In the genomic region with DNA sequence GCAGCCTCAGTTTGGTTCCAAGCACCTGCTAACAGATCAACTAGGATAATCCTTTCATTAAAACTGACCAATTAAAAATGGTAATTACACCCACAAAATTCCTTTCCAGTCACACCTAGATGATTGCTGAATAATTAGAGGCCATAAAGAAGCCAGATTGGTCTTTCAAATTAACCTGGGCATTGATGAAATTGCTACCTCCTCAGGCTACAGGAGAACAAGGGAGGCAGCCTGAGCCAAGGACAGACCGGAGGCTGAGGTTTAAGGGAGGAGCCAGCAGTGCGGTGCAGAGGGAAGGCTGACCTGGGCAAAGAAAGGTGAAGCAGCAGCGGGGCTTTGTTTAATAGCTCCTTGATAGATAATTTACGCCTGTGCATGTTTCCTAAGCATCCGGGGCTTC, we compare ENCODE assay signal across 22 mouse cellular contexts. TPM values are rescaled to one million over a fixed set of nuclear protein-coding genes. Genes with fewer than 3 reads are reported as not detected.
A peak's percentile ranks its signal among the peaks of the same experiment; 100 is the strongest.
DNase-seq lines count a peak whose midpoint lies in the region; TF ChIP-seq lines count a peak whose summit lies in the region.
"Had no signal": no experiment of that assay in that cellular context is flagged by ENCODE, and none has a peak within 500 bp of the region (broad histone marks: within the 10 kb centered on the region; RNA-seq: fewer than 3 reads in every experiment).

No protein-coding gene starts in this region.

- no peak for DNase-seq in gastrocnemius, adult 2 months
- DNase-seq in gastrocnemius, postnatal 36 days, result no peak
- DNase-seq in thymus, postnatal 0 days (ENCODE audit: low spot score), result peak; percentile 25
- no peak for DNase-seq in thymus, postnatal 25 days
- DNase-seq in gonadal fat pad, adult 2 months (ENCODE audit: low read depth), result peak; percentile 55
- no peak for DNase-seq in frontal cortex, postnatal 14 days (ENCODE audit: low spot score in 2 of 2)
- DNase-seq in embryo, embryonic 9.5 days (ENCODE audit: extremely low spot score), result no peak
- no peak for DNase-seq in gastrocnemius, adult 8-10 months (ENCODE audit: low spot score in 2 of 2)
- DNase-seq: adrenal gland, postnatal 14 days; cerebellum, postnatal 14 days; embryo, embryonic 11 days; heart, postnatal 10 days; lung, adult 18-20 months; lung, postnatal 14 days; right cerebral cortex, postnatal 25 days; thymus, adult 18-20 months had no signal

- TF ChIP-seq CTCF in gastrocnemius, adult 2 months (IDR thresholded peaks at IDR 0.05), result no peak

- intact Hi-C loops in gastrocnemius, adult 2 months (cut with DNase I), result no loop called here
- intact Hi-C loops in gastrocnemius, postnatal 36 days (cut with DNase I), result no loop called here

- peak overlapping the region; percentile 61; the same call in 1 of the 2 replicates for H3K27ac ChIP-seq in gastrocnemius, adult 2 months
- H3K27ac ChIP-seq: hindbrain, embryonic 12.5 days; intestine, embryonic 15.5 days; midbrain, embryonic 15.5 days; stomach, embryonic 15.5 days had no signal

- no peak overlapping the region for H3K4me3 ChIP-seq in gastrocnemius, adult 2 months
- H3K4me3 ChIP-seq: embryonic facial prominence, embryonic 15.5 days; hindbrain, embryonic 12.5 days; intestine, embryonic 15.5 days; midbrain, embryonic 15.5 days; myocyte; stomach, embryonic 15.5 days had no signal

RNA-seq across cellular contexts. Expression of a gene that starts 23.6 kb away (rescaled TPM):
- total RNA-seq in gastrocnemius, adult 2 months (2021), result under 1 TPM; 0.54 to 0.61 TPM
- under 1 TPM; 0.38 to 0.64 TPM for total RNA-seq in gastrocnemius, postnatal 36 days (2021)
- 10.7 TPM in 2 replicates for polyA plus RNA-seq in thymus, postnatal 0 days (2015; fragmentation: Nextera tagmentation; extraction: Ambion mirVana)
- 10.5 and 15.8 TPM in 2 replicates for polyA plus RNA-seq in gonadal fat pad, adult 2 months (2012; rRNA removed)
- 1 to 10 TPM in 1 of 4 experiments, under 1 TPM in 3; 0.29 to 1.1 (median 0.46) TPM for total RNA-seq in gastrocnemius, adult 8-10 months (2022)

RNA-seq across cellular contexts. Expression of a gene that starts 24.1 kb away (rescaled TPM):
- total RNA-seq in gastrocnemius, adult 2 months (2021), result 1 to 10 TPM in 1 of 2 experiments, under 1 TPM in 1; 0.46 to 1.2 TPM
- total RNA-seq in gastrocnemius, postnatal 36 days (2021), result 1 to 10 TPM in 1 of 2 experiments, under 1 TPM in 1; 0.76 to 1.1 TPM
- 14.3 and 15.4 TPM in 2 replicates for polyA plus RNA-seq in thymus, postnatal 0 days (2015; fragmentation: Nextera tagmentation; extraction: Ambion mirVana)
- polyA plus RNA-seq in gonadal fat pad, adult 2 months (2012; rRNA removed), result 3.8 and 6.4 TPM in 2 replicates
- 1 to 10 TPM in 1 of 4 experiments, under 1 TPM in 2, not detected in 1; 0.27 to 1.4 (median 0.58) TPM for total RNA-seq in gastrocnemius, adult 8-10 months (2022)

Comparison
In these comparisons a context has a peak if more than half of its experiments do, and no peak if none do; other contexts are left out.
1. DNase-seq: peak in thymus, postnatal 0 days (single experiment) and gonadal fat pad, adult 2 months (single experiment); none in gastrocnemius, adult 2 months (single experiment), gastrocnemius, postnatal 36 days (0 of 2), thymus, postnatal 25 days (single experiment), frontal cortex, postnatal 14 days (0 of 2), embryo, embryonic 9.5 days (single experiment) and gastrocnemius, adult 8-10 months (0 of 2).